In genomic region chr10:71028066-71028844, GRCm38 (mm10) we compare ENCODE assay signal across 11 mouse cellular contexts.
DNase-seq lines count a peak whose midpoint lies in the region; ATAC-seq and TF ChIP-seq lines count a peak whose summit lies in the region.
"Had no signal": no experiment of that assay in that cellular context is flagged by ENCODE, and none has a peak within 500 bp of the region (broad histone marks: within the 10 kb centered on the region; RNA-seq: fewer than 3 reads in every experiment).

No protein-coding gene starts in this region.

- H3K9ac ChIP-seq in embryonic facial prominence, embryonic 13.5 days, result no peak overlapping the region
- H3K9ac ChIP-seq in heart, embryonic 11.5 days (ENCODE audit: low read depth, low read length), result no peak overlapping the region
- H3K9ac ChIP-seq in hindbrain, embryonic 16.5 days (ENCODE audit: low read depth, low read length), result no peak overlapping the region
- H3K9ac ChIP-seq: kidney, embryonic 15.5 days; liver, embryonic 13.5 days had no signal

- peaks cover 14% of the 10 kb centered on the region for H3K4me1 ChIP-seq in embryonic facial prominence, embryonic 13.5 days
- no peaks in the 10 kb centered on the region for H3K4me1 ChIP-seq in embryonic facial prominence, embryonic 10.5 days
- H3K4me1 ChIP-seq in heart, embryonic 11.5 days (ENCODE audit: control insufficient read depth, insufficient read depth, low read length), result peaks cover 30% of the 10 kb centered on the region
- no peaks in the 10 kb centered on the region for H3K4me1 ChIP-seq in hindbrain, embryonic 16.5 days (ENCODE audit: control insufficient read depth, insufficient read depth, low read depth, low read length)
- H3K4me1 ChIP-seq: liver, embryonic 13.5 days had no signal

- no peak for ATAC-seq in embryonic facial prominence, embryonic 13.5 days (ENCODE audit: insufficient number of reproducible peaks, insufficient read depth, low FRiP score, low TSS enrichment, low read depth)
- ATAC-seq in heart, embryonic 11.5 days (replicated peaks; ENCODE audit: insufficient number of reproducible peaks, low FRiP score, low TSS enrichment), result 0 out of 2 replicates have a peak, but pooled peaks have one; percentile 31
- ATAC-seq in hindbrain, embryonic 16.5 days, result no peak

- DNase-seq in embryonic facial prominence, embryonic 10.5 days (ENCODE audit: low spot score), result no peak
- peak; percentile 27 to 60 for DNase-seq in layer of hippocampus, adult 2 months (ENCODE audit: low spot score in 2 of 2)
- DNase-seq in layer of hippocampus, postnatal 25 days (ENCODE audit: extremely low spot score in 1 of 2, low spot score in 1 of 2), result no peak
- DNase-seq in right cerebral cortex, postnatal 10 days (ENCODE audit: low spot score in 2 of 2), result peak; percentile 46 to 61
- DNase-seq in adrenal gland, postnatal 10 days, result no peak
- DNase-seq: liver, embryonic 13.5 days; retina, postnatal 1 day had no signal

- no peak overlapping the region for H3K4me3 ChIP-seq in embryonic facial prominence, embryonic 13.5 days
- H3K4me3 ChIP-seq in embryonic facial prominence, embryonic 10.5 days, result no peak overlapping the region
- H3K4me3 ChIP-seq in layer of hippocampus, adult 2 months, result peak overlapping the region; percentile 27; the same call in 1 of the 2 replicates
- H3K4me3 ChIP-seq in heart, embryonic 11.5 days (ENCODE audit: low read depth, low read length), result no peak overlapping the region
- no peak overlapping the region for H3K4me3 ChIP-seq in hindbrain, embryonic 16.5 days (ENCODE audit: low read length)
- H3K4me3 ChIP-seq: kidney, embryonic 15.5 days; liver, embryonic 13.5 days had no signal

- WGBS in embryonic facial prominence, embryonic 13.5 days, result 56% methylated on average over 14 of the region's 14 CpGs
- WGBS in embryonic facial prominence, embryonic 10.5 days, result 74% methylated on average over 14 of the region's 14 CpGs
- WGBS in heart, embryonic 11.5 days (ENCODE audit: insufficient replicate concordance), result 28% methylated on average over 14 of the region's 14 CpGs
- 72% methylated on average over 14 of the region's 14 CpGs for WGBS in hindbrain, embryonic 16.5 days

- 0 out of 2 replicates have a peak overlapping the region, but pooled peaks have one; percentile 12 for H3K27ac ChIP-seq in embryonic facial prominence, embryonic 13.5 days
- no peak overlapping the region for H3K27ac ChIP-seq in embryonic facial prominence, embryonic 10.5 days (replicated peaks)
- peak overlapping the region; percentile 43; the same call in 1 of the 2 replicates for H3K27ac ChIP-seq in layer of hippocampus, adult 2 months
- H3K27ac ChIP-seq in heart, embryonic 11.5 days (ENCODE audit: low read depth, low read length), result peak overlapping the region; percentile 59; the same call in 1 of the 2 replicates
- H3K27ac ChIP-seq in hindbrain, embryonic 16.5 days (ENCODE audit: low read depth, low read length), result no peak overlapping the region
- H3K27ac ChIP-seq: liver, embryonic 13.5 days had no signal

- H3K4me2 ChIP-seq in embryonic facial prominence, embryonic 13.5 days, result no peak overlapping the region
- peak overlapping the region; percentile 34 for H3K4me2 ChIP-seq in heart, embryonic 11.5 days
- H3K4me2 ChIP-seq in hindbrain, embryonic 16.5 days (ENCODE audit: low read length), result no peak overlapping the region
- H3K4me2 ChIP-seq: kidney, embryonic 15.5 days; liver, embryonic 13.5 days had no signal

- H3K9me3 ChIP-seq in embryonic facial prominence, embryonic 13.5 days, result no peaks in the 10 kb centered on the region
- H3K9me3 ChIP-seq in embryonic facial prominence, embryonic 10.5 days, result no peaks in the 10 kb centered on the region
- no peaks in the 10 kb centered on the region for H3K9me3 ChIP-seq in heart, embryonic 11.5 days (replicated peaks; ENCODE audit: control insufficient read depth, low read length)
- H3K9me3 ChIP-seq in hindbrain, embryonic 16.5 days (ENCODE audit: control insufficient read depth, low read length), result no peaks in the 10 kb centered on the region
- H3K9me3 ChIP-seq: kidney, embryonic 15.5 days; liver, embryonic 13.5 days had no signal

- TF ChIP-seq CTCF in layer of hippocampus, adult 2 months (conservative IDR thresholded peaks at IDR 0.05), result no peak

- H3K36me3 ChIP-seq in embryonic facial prominence, embryonic 13.5 days, result no peaks in the 10 kb centered on the region
- no peaks in the 10 kb centered on the region for H3K36me3 ChIP-seq in embryonic facial prominence, embryonic 10.5 days (replicated peaks)
- H3K36me3 ChIP-seq in heart, embryonic 11.5 days (ENCODE audit: control insufficient read depth, insufficient read depth, low read length), result no peaks in the 10 kb centered on the region
- no peaks in the 10 kb centered on the region for H3K36me3 ChIP-seq in hindbrain, embryonic 16.5 days (ENCODE audit: control insufficient read depth, insufficient read depth, low read length)
- H3K36me3 ChIP-seq: kidney, embryonic 15.5 days; liver, embryonic 13.5 days had no signal

- no peaks in the 10 kb centered on the region for H3K27me3 ChIP-seq in embryonic facial prominence, embryonic 13.5 days
- H3K27me3 ChIP-seq in embryonic facial prominence, embryonic 10.5 days (replicated peaks; ENCODE audit: low read depth, poor library complexity, severe bottlenecking), result no peaks in the 10 kb centered on the region
- H3K27me3 ChIP-seq in heart, embryonic 11.5 days (ENCODE audit: control insufficient read depth, insufficient read depth, low read length), result no peaks in the 10 kb centered on the region
- H3K27me3 ChIP-seq in hindbrain, embryonic 16.5 days (replicated peaks; ENCODE audit: control insufficient read depth, insufficient read depth, low read length), result no peaks in the 10 kb centered on the region
- H3K27me3 ChIP-seq: kidney, embryonic 15.5 days; liver, embryonic 13.5 days had no signal

Comparison
In these comparisons a context has a peak if more than half of its experiments do, and no peak if none do; other contexts are left out.
1. H3K27ac ChIP-seq: peak in embryonic facial prominence, embryonic 13.5 days (single experiment), layer of hippocampus, adult 2 months (single experiment) and heart, embryonic 11.5 days (single experiment); none in embryonic facial prominence, embryonic 10.5 days (single experiment) and hindbrain, embryonic 16.5 days (single experiment).
2. DNase-seq: peak in layer of hippocampus, adult 2 months (2 of 2) and right cerebral cortex, postnatal 10 days (2 of 2); none in embryonic facial prominence, embryonic 10.5 days (single experiment), layer of hippocampus, postnatal 25 days (0 of 2) and adrenal gland, postnatal 10 days (single experiment).